Mouse (Mus musculus) brain, embryonic 14.5 days (tissue): Measurements from ENCODE around the gene Gm17545.

ENCODE experiments used
- CTCF ChIP-seq: fragments of 200-500 bp; IDR thresholded peaks from 2 replicates; pipeline ENCODE4 v1.5.1; 2012; ENCODE audit warnings: inconsistent platforms, mild to moderate bottlenecking, moderate library complexity, borderline replicate concordance; ENCODE audit not compliant: insufficient read depth, insufficient read length; ENCODE audit errors: extremely low read depth
- POLR2A ChIP-seq: fragments of 200-500 bp; IDR thresholded peaks from 2 replicates; pipeline ENCODE4 v1.6.1; 2012; ENCODE audit warnings: mild to moderate bottlenecking, inconsistent platforms, borderline replicate concordance; ENCODE audit not compliant: poor library complexity, insufficient read depth, insufficient read length, severe bottlenecking; ENCODE audit errors: extremely low read depth

GRCm38 (mm10) chr9:22411002-22411857 is 42.9 kb upstream of the Gm17545 start, which contains the start of gene 9530077C05Rik:
- TF ChIP-seq CTCF (peak; percentile 92), POLR2A (peak; percentile 17; the same call in 1 of the 2 replicates)
